Mouse (Mus musculus): ENCODE measurements around the gene Ankrd10. TPM values are rescaled to one million over a fixed set of nuclear protein-coding genes. Genes with fewer than 3 reads are reported as not detected.
"Not testable (repeated sequence)": the region's sequence is repeated elsewhere in the genome, so short reads cannot be mapped to it uniquely, and the experiment has no call there.

Gene Ankrd10
- 10 to 100 TPM; 11.1 to 11.9 TPM for total RNA-seq (2021)
- long read RNA-seq, experiment 1, full-length matches to known transcripts = 8 of 19 reads
- long read RNA-seq, experiment 1, partial matches to known transcripts = 2 of 19 reads
- long read RNA-seq, experiment 1, other reads (novel, unspliced or antisense) = 9 of 19 reads
- long read RNA-seq, experiment 2, full-length matches to known transcripts = 7 of 17 reads
- long read RNA-seq, experiment 2, partial matches to known transcripts = 2 of 17 reads
- long read RNA-seq, experiment 2, other reads (novel, unspliced or antisense) = 8 of 17 reads

DNA sequence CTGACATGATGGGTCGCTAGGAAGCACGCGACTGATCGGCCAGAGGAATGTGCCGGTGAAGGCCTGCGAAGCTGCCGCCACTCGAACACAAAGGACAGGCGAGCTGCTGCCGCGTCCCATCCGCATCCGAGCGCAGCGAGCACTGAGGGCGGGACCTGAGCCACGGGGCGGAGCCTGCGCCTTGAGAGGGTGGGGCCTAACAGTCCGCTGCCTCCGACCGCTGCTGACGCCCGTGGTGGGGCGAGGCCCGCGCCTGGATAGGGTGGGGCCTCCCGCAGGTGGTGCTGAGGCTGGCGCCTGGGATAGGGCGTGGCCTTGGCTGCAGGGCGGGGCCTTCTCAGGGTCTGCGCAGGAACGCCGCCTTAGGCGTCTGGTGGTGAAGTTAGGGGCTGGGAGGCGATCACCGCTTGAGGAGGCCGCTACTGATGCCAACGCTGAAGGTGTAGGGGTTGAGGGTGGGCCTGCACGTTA, at the start of gene Ankrd10:
Ankrd10 (minus strand) TSS at position 147 of the 471 bp plus-strand sequence.
- peak; percentile 98 for DNase-seq (ENCODE audit: low spot score)

DNA sequence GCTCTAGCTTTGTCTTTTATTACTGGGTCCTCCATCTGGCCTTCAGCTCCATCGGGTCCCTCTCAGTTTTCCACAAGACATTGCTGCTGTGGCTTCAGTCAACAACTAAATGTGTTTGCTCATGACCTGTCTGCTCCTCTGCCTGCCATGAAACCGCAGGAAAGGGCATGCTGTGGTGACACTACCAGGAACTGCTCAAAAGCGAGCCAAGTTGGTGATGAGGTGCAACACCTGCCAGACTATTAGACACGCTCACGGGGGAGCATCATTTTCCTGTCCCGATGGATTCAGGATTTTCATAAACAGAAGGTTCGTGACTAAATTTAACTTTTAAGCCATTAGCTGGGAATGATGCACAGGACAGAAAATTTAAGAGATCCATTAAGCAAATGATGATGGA, 49.0 kb upstream of the Ankrd10 start:
- DNase-seq (ENCODE audit: low spot score) = no peak

DNA sequence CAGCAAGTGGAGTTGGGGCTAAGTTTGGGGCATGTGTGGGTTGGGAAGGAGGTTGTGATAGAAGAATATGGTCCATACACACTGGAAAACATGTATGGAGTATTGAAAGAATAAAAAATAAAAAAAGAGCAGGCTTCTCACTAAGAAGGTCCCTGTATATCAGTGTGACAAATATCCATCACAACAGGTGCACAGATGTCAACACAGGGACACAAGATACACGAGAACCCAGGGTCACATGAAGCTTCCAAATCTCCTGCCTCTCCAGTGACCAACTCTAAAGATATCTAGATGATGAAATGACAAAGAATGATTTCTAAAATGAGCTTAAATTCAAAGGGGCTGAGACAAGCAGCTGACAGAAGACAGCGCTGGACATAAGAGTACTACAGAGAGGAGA, 32.8 kb upstream of the Ankrd10 start:
- DNase-seq (ENCODE audit: low spot score) = no peak

DNA sequence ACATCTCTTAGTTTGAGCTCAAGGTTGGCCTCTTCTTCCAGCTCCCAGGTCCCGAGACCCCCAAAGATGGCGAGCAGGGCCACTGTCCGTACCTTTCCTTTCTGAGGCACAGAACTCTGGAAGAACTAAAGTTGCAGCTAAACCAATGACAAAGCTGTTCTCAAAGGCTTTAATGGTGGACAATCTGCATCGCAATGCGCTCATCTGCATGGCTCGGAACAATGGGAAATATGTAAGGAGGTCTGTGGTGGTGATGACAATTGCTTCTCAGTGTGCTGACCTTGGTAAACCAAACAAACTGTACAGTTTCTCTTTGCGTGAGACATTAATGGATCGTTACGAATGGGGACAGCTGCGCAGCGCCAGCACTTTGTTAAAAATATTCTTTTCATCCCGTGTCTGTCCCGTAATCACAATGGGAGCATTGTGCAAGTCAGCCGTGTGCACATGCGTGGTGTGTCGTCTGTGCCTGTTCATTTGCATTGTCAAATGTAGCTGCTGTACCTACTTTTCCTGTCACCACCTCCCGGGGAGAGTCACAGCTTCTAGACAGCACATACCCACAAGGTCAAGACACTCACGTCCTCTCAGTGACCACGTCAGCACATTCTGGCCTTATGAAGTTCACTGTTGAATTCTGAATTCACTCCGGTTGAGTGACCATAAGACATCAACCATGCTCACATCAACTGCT, 30.6 kb upstream of the Ankrd10 start:
- not testable (repeated sequence) for DNase-seq (ENCODE audit: low spot score)

DNA sequence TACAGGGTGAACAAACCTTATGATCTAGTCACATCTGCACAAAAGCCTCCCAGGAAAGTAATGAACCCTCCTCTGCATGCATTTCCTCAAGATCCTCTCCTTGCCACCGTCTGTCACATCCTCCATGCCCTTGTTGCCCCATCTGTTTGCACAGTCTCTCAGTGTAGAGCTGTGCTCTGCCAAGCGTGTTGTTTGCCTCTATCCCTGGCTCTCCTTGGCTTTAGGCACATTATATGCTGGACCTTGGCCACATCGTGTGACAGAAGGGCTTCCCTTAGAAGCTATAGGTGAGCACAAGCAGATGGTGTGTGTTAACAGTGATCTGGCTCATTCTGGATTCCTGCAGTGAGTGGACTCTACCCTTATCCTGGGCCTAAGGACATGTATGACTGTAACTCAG, 26.4 kb upstream of the Ankrd10 start:
- DNase-seq (ENCODE audit: low spot score) = no peak

DNA sequence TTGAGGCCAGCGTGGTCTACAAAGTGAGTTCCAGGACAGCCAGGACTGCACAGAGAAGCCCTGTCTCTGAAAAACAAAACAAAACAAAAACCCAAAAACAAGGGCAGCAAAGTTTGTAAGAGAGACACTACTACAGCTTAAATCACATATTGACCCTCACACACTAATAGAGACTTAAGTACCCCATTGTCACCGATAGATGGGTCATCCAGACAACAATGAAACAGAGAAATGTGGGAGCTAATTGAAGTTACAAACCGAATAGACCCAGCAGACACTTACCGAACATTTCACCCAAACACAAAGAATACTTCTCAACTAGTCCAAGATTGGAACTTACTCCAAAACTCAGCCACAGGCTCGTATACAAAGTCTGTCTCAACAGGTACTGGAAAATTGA, 14.5 kb upstream of the Ankrd10 start:
- DNase-seq (ENCODE audit: low spot score) = no peak

DNA sequence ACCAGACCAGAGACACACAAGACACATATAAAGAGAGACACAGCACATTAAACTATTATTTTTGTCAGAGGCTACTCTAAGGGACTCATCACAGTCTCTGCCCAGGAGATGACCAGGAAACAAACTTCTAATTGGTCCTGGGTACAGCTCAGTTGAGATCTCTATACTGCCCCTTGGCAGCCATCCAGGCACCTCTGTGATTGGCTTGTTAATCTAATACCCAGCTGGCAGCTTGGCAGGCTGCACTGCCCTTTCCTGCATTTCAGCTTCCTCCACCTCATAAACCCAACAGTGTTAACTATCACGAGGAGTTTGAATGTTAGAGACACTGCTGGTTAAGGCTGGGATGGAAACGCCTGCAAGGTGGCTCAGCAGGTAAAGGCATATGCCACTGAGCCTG, 7.6 kb upstream of the Ankrd10 start:
- DNase-seq (ENCODE audit: low spot score) = peak; percentile 25

DNA sequence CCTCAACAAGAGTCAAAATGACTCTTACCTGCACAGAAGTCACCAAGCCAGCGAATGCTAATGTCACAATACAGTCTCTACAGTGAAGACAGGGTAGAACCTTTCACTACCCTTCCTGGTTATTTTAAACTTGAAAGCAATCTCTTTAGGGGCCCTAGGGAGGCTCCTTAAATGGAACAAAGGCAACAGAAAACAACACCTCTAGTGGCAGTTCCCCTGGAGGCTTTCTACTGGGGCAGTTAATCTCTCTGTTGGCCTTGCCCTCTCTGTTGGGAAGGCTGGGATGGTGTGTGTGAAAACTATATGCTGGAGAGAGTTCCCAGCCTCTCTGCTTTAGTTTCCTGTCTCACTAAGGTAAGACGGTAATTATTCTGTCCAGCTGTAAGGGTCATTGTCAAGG, 5.0 kb upstream of the Ankrd10 start:
- no peak for DNase-seq (ENCODE audit: low spot score)

DNA sequence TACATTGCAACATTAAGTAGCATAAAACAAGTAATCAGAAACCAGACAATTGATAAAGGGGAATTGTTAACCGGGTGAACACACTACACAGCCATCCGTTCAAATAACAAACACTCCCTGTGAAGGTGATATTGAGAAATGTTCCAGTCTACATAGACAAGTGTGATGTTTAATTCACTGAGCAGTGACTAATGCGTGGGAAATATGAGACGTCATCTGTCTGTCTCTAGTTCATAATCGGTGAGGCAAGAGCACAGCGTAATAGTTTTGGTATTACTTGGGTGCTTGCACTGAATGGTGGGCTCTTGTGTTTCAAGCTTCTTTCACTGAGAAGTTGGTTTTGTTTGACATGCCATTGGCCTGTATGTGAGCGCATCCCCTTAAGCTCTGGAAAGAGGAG, 2.0 kb upstream of the Ankrd10 start:
- no peak for DNase-seq (ENCODE audit: low spot score)

DNA sequence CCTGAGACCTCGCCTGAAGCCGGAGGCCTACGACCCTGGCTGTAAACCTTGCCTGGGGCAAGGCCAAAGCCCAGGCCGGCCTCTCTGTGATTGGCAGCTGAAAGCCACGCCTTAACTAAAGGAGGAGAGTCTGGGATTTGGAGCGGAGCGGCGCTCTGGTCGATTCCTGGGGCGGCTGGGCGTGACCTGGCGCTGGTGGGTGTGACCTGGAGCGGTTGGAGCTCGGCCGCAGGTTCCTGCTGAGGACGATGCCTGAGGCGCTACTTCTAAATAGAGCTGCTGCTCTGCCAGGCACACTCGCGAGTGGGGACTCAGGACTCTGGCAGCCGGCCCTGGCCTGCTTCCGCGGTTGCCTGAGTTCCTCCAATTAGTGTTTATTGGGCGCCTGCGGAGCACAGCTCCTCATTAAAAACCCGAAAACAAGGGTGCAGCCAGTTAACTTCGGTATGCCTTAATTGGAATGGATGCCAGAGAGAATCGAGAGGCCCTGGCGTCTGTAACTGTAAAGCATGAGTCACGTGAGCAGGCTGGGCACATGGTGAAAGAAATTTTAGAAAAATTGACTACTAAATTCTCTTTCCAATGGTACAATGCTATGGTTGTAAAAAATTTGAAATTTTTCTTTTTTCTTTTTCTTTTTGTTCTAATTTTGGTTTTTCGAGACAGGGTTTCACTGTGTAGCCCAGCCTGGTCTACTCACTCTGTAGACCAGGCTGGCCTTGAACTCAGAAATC, 934 bp upstream of the Ankrd10 start:
- peak; percentile 88 for DNase-seq (ENCODE audit: low spot score)

DNA sequence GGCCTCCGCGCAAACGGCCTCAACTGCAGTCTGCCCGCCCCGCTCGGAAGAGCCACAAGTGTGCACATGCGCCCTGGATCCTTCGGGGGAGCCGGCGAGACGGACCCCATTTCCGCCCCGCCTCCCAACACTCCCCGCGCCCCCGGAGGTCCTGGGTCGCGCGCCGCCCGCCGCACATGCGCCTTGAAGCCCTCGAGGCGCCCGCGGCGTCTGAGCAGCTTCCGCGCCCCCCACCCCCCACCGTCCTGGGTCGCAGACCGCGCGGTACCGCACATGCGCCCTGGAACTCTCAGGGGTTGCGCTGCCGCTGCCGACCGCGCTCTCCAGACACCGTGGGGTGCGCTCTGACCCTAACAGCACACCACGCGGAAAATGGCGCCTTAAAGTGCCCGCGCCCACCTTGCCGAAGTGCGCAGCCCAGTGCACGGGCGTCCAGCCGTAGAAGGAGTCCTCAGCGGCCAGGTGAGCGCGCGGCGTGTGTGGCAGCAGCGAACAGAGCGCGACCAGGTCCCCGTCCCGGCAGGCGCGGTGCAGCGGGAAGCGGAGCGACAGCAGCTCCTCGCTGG, 462 bp downstream of the Ankrd10 start:
- DNase-seq (ENCODE audit: low spot score) = peak; percentile 84

DNA sequence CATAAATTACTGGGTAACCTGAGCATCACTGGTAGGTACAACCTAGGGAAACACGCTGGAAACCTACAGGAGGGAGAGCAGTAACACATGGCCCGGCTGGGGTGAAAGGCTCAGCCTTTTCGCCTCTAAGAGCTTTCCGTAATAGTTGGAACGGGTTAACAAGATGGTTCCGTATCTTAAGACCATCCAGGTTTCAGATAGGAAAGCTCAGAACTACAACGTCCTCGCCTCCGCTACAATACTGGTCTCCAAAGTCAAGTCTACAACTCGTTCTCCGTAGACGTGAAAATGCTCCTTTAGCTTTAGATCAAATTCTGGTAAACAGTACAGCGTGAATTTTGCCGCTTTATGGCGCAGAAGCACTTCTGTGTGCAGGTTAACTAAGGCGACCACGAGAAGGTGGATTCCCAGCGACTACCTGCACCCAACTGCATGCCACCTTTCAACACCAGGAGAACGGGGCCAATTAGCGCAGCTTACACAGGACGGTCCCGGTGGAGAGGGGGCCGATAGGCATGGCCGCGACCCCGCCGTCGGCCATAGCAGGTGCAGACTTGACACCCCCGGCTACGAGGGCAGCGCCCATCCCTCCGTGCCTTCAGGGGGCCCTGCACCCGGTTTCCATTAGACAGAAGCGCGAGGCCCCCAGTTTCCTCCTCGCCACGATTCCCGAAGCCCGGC, 1.1 kb downstream of the Ankrd10 start:
- DNase-seq (ENCODE audit: low spot score) = no peak

DNA sequence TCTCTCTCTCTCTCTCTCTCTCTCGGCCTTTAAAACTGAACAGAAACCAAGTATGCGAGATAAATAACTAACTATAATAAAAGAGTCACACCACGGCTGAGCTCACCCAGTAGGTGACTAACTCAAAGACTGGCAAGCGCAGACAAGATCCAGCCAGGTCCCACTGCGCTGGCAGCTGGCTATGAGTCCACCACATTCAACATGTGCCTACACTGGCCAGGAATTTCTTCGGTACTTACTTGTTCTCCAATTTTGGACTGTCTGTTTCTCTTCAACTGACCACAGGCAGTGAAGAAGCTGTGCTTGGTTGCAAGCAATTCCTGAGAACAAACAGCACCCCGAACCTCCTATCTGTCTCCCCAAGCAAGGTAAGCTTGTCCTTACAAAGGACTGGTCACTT, 2.1 kb downstream of the Ankrd10 start:
- no peak for DNase-seq (ENCODE audit: low spot score)

DNA sequence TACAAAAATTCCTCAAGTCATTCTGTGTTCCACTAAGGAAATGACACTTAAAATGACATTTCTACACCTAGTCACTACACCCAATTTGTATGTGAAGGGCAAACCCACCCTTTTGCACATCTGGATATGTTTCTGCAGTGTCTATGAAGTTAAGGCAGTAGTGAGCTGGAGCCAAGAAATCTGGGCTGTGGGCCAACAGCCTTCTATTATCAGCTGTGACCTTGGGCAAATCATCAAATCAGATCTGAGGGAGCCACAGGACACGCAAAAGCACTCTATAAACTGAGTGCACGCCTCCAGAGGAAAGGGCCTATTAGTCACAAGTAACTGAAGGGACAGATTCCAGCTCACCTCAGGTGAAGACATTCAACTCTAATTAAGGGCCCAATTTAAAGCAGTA, 3.2 kb downstream of the Ankrd10 start:
- peak; percentile 36 for DNase-seq (ENCODE audit: low spot score)

DNA sequence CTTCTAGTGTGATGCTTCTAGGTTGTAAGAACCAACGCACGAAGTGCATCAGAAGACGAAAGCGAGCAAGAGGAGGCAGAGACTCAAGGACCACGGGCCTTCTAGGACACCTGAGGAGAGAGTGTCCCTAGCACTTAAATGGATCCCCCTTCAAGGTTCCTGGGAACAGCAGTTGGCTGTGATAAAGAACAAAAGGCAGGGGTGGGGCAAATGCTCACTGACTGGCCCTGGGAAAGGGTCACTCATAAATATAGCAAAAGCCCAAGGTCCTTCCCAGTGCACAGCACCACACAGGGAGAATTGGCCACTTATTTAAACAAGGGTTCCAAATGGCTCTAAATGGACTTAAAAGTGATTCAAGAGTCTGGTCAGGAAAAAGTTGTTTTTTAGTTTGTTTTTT, 6.4 kb downstream of the Ankrd10 start:
- DNase-seq (ENCODE audit: low spot score) = no peak

DNA sequence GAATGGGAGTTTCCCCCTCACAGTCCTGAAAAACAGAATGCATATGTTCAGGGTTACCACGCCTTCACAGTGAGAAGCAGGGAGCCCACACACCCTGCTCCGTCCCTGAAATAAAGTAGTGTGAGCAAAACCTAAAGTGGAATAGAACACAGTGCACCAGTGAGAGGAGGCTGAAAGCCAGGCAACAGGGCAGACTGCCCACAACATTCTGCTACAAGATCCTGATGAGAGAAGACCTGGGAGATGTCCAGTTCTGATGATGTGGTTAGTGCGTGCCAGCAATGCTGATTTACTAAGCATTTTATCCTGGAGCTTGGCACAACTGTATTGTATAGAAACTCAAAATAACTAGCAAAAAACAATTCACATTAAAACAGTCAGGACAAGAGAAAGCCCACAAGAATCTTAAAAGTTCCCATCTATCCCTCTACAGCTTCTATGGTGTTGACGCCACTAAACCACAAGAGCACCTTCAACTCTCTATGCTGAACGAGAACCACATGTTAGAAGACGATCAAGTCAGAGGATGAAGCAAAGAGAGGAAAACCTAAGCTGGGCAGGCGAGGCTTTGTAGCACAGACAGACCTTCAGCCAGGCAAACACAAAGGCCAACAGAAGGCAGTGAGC, 6.9 kb downstream of the Ankrd10 start:
- DNase-seq (ENCODE audit: low spot score) = peak; percentile 83

DNA sequence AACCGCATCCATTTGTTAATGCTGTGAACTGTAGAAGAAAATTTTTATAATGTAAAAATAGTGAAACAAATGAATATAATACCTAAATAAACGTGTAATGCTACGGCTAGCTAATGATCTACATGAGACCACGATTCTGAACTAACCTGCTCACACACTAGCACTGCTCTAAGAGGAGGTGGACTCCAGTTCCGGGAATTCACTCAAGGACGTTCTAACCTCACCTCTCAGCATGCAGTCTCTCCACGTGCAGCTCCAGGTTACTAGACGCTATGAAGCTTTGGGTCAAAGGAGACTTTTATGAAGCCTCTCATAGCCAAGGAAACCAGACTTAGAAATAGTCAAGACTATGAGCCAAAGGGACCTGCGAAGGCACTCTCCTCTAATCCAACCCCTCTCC, 7.8 kb downstream of the Ankrd10 start:
- DNase-seq (ENCODE audit: low spot score) = no peak

DNA sequence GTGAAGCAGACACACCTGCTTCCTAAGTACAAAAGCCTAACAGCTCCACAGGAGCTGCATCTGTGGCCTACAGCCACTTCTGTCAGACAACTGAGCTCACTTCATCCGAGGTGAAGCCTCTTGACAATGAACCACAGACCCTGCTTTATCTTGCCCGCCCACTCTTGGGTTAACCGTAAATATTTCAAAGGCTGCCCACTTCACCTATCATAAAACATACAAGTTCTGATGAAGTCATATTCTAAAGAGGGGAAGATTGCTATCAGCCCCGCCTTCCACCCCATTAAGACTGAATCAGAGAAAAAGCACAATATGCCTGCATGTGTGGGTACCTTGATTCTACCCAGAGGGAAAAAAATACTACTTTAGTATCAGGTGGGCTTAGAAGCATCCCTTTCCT, 10.5 kb downstream of the Ankrd10 start:
- no peak for DNase-seq (ENCODE audit: low spot score)

DNA sequence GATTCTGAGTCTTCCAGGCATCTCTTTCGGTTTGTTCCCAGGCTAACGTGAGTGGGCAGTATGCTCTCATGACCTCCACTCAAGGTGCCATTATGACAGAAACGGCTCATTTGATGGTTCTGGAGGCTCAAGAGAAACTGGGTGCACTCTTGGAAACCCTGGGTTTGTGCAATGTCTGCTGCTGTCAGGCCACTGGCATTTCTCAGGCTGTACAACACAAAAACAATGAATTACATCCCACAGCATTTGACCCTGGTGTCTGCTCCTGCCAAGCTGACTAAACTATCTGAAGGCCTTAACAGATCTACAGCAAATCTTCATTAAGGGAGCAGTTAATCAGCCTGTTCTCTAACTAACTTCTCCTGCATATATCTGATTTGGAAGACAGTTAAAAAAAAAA, 16.5 kb downstream of the Ankrd10 start:
- no peak for DNase-seq (ENCODE audit: low spot score)

DNA sequence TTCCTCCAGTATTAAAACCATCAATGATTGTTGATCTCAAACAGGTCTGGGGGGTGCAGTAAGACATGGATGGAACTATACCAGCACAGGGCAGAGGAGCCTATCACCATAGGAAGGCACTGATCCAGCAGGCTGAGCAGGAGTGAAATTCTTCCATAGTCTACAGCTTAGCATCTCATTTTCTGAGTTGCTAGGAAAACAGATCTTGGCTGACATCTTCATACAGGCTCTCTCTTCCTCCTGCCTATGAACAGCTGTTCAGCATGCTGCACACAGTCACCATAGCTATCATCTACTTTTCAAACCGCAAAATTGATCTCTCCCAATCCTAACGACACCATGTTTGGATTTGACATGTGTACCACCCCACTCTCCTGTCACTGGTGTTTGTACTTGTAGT, 17.5 kb downstream of the Ankrd10 start:
- no peak for DNase-seq (ENCODE audit: low spot score)

DNA sequence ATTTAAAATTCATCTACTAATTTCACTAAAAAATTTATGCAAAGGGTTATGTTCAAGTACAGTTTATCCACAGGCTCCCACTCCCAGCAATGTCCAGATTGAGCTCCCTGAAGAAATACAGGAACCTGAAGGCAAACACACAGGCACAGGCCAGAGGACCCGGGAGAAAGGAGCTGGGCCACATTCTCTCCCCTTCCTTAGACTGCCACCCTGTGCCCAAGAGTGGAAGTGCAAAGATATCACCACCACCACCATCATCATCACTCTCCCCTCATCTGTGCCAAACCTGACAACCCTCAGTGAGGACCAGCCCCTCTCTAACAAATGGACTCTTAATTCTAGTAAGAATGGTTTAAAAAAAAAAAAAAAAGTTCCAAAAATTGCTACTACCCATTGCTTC, 19.3 kb downstream of the Ankrd10 start:
- DNase-seq (ENCODE audit: low spot score) = peak; percentile 33
